Mouse (Mus musculus) cerebellum, adult 8-10 months (tissue): Measurements from ENCODE around the gene Ifi207.
"Not testable (repeated sequence)": the region's sequence is repeated elsewhere in the genome, so short reads cannot be mapped to it uniquely, and the experiment has no call there.

Experiments used
- DNase-seq: peaks from one replicate; pipeline ENCODE4 v3.0.0; 2022

Gene Ifi207

DNA sequence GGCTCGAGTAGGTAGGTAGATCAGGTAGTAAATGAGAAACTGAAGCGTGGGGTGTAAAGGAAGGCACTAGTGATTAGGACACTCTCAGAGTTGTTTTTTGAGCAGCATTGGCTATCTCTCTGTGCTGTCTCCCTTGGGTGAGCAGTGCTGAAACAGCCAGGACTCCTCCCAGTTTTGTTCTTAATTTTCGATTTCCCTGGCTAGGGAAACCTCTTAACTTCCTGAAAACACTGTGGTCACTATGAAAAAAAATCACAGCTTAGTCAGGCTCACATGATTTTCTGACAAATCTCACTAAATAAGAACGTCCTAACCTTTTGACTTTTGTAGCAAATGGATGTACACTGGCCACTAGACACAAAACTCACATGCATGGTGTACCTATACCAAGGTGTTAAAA is at the start of gene Ifi207:
Ifi207 (minus strand) TSS at position 92 of the 400 bp plus-strand sequence.
- no peak for DNase-seq

DNA sequence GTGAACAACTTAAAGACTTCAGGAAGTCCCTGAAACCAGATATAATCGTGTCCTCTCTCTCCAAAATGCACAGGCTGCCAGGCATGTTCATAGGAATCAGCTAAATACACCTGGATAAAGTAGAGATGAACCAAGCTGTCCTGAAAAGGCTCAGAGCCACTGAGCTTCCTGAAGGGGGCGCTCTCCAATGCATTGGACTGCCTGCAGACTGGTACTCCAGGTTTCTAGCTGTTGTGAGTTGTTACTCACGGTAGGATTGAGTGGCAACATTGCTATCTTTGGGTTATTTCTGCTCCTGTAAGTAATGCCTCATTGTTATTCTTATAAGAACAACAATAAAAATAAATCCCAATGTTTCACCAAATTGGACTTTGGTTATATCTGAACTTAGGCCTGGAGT is 31.9 kb upstream of the Ifi207 start:
- DNase-seq, result not testable (repeated sequence)

DNA sequence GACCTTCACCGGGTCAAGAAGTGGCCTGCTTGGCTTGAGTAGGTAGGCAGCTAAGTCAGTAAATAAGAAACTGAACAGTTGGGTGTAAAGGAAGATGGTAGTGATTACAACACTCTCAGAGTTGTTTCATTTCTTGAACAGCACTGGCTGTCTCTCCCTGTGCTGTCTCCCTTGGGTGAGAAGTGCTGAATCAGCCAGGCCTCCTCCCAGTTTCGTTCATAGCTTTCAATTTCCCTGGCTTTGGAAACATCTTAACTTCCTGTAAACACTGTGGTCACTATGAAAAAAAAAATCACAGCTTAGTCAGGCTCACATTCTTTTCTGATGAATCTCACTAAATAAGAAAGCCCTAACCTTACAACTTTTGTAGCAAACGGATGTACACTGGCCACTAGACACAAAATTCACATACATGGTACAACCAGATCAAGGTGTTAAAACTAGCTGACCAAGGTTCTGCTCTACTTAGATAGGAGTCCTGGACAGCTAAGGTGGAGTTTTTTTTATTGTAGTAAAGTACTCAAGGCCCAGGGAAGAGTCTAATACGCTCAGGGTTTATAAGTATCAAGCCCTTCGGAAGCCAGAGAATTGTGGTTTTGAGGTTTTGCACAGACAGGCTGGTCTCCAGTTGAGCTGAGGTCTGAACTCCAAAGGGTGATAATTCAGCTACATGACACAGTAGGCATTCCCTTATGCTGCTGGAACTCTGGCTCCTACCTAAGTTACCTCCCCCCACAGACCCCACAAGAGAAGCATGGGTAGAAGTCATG is 25.5 kb upstream of the Ifi207 start, which contains the start of gene Ifi204:
Ifi204 (minus strand) TSS at position 96 of the 770 bp plus-strand sequence.
- DNase-seq, result not testable (repeated sequence)

DNA sequence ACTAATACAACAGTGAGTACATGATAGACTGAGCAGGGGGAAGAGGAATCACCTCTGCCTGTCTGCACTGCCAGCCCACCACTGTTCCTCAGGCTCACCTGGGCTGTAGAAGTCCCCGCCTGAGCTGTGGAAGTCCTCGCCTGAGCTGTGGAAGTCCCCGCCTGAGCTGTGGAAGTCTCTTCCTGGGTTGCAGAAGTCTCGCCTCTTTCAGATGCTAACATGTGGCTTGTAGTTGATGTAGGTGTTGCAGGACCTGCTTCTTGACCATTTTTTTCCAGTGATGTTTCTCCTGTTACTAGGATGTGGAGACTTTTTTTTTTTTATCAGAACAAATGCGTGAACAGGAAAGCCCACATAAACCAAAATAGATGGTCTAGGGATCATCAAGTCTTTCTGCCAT is 18.5 kb upstream of the Ifi207 start:
- not testable (repeated sequence) for DNase-seq

DNA sequence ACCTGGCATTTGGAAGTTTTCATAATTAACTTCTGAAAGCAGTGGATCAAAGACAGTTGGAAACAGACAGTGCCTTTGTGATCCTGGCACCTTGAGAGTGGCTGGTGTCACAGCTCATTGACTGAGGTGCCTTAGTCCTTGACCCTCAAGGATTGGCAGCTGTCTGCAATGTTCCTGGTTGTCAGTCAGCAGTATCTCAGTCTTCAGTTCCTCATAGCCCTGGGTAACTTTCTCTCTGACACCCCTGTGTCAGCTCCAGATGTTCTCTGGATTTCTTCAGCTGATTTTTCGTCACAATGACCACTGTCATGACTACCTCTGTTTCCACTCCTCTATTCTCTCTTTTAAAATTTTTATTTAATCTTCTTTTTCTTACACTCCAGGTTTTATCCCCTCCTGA is 715 bp upstream of the Ifi207 start:
- DNase-seq, result no peak

DNA sequence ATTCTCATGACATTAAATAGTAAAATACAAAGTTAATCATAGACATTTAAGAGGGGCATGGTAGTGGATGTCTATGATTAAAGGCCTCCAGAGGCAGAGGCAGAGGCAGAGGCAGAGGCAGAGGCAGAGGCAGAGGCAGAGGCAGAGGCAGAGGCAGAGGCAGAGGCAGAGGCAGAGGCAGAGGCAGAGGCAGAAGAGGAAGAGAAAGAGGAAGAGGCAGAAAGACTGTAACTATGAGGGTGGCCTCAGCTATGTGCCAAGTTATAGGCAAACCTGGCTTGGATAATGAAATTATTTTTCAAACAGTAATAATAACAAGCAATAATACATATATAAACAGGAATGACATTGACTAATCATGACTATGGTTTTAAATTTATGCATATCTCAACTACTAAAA is 1.0 kb downstream of the Ifi207 start:
- DNase-seq, result no peak

DNA sequence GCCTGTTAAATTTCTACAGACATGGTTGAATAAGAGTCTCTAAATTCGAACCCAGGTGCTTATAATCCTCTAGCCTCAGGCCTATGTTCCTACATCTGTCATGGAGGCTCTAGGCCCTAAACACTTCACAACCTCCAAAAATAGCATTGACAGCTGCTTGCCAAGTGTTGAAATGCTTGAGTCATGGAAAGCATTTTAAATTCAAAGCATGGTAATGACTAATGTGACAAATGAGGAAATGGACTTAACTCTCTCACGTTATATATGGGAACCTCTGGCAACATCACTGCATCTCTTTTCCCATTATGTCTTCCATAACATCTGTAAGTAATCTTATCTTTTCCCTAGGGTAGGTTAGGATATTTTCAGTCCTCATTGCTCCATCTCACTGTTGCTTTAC is 4.6 kb downstream of the Ifi207 start:
- DNase-seq, result no peak

DNA sequence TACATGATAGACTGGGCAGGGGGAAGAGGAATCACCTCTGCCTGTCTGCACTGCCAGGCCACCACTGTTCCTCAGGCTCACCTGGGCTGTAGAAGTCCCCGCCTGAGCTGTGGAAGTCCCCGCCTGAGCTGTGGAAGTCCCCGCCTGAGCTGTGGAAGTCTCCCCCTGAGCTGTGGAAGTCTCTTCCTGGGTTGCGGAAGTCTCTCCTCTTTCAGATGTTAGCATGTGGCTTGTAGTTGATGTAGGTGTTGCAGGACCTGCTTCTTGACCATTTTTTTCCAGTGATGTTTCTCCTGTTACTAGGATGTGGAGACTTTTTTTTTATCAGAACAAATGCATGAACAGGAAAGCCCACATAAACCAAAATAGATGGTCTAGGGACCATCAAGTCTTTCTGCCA is 6.5 kb downstream of the Ifi207 start:
- not testable (repeated sequence) for DNase-seq

DNA sequence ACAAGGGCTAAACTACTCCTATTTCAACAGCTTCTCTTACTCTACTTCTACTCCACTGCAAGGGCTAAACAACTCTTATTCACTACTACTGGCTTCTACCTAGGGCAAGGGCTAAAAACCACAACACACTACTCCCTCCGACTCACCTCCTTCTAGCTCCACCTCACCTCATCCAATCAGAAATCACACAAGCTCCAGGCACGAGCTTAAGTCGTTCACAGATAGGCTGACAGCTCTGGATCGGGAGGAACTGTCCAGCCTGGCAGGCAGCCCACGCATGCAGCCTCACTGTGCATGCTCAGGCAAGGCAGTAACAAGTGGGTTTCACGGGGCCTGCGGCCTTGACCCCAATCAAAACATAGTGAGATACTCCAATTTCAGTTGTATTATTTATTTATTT is 8.3 kb downstream of the Ifi207 start:
- no peak for DNase-seq

DNA sequence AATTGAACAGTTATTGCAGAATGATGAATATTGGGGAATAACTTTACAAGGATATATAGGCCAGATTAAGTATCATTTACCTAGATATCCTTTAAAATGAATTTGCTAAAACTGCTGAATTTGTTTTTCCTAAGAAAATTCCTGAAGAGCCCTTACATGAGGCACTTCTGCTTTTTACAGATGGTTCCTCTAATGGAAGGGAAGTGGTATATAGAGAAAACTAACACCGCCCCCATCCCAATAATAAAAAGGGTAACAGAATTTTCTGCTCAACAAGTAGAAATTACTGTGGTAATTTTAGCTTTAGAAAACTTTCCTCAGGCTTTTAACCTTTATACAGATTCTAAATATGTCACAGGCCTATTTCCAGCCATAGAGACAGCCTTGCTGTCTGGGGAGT is 47.3 kb downstream of the Ifi207 start:
- DNase-seq, result no peak

DNA sequence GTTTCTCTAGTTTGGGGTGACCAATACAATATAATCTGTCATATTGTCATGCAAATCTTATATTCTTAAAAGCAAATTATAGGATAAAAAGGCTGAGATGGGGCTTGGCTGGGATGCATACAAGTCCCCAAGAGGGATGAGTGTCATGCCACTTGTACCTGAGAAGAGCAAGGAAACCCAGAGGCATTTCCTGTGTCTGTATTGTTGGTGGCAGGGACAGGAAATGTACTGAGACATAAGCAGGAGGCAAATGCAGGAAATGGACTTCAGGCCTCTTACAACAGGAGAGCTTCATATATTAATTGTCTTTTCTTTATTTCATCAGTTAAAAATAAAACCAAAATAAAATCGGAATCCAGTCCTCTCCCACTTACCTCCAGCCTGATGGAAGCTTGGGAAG is 62.9 kb downstream of the Ifi207 start:
- DNase-seq, result not testable (repeated sequence)

DNA sequence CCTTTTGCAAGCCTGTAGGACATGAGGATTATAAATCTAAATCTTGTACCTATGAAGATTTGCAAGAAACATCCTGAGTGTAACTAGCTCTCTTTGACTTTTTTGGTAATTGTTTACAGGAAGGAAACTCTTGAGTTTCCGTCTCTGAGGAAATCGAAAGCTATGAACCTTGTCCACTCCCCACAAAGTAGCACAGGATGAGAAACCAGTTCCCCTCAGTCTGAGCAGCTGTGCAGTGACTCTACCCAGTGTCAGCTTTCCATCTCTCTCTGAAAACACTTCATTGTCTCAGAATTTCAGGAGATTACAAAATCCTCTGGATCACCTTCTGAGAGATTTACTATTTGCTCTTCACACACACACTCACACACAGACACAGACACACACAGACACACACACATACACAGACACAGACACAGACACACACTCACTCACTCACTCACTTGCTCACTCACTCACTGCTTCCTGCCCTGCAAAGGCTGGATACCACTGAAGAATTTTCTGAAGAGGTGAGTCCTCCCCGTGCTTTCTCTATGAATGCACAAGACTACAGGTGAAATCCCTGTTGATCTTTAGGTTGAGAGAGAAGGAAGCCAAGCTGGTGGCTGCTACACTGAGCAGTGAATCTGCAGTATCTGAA is 68.0 kb downstream of the Ifi207 start, which contains the start of gene Ifi208:
Ifi208 (plus strand) TSS at position 218 of the 640 bp plus-strand sequence.
- not testable (repeated sequence) for DNase-seq
